Comparison of ENCODE assay signal across 7 mouse cellular contexts in the genomic region with DNA sequence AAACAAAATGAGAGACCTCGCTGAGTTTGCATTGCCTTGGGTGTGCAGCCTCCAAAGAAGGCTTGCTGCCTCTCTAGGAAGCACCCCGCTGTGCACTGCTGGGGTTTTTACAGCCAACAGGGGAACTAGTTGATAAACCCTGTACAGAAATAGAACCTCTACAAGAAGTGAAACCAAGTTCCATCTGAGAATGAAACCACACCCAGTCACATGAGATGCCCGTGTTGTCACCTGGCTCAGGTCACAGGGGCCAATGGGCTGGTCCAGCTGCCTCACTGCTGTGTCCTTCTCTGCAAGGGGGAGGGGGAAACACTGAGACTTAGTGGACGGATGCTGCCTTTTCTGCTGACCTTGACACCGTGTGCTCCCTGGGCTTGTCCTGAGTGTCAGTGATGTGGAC. TPM values are rescaled to one million over a fixed set of nuclear protein-coding genes. Genes with fewer than 3 reads are reported as not detected.
DNase-seq lines count a peak whose midpoint lies in the region; ATAC-seq and TF ChIP-seq lines count a peak whose summit lies in the region.

No protein-coding gene starts in this region.

- peak; percentile 80 to 84 for DNase-seq in B cell, adult 2 months
- DNase-seq in R1 (ENCODE audit: low read depth, low spot score), result peak; percentile 64
- no peak for DNase-seq in midbrain, postnatal 0 days (ENCODE audit: low spot score)
- DNase-seq in gastrocnemius, adult 2 months, result no peak
- DNase-seq in right cerebral cortex, postnatal 4 days, result no peak

- no peaks in the 10 kb centered on the region for H3K9me3 ChIP-seq in heart, embryonic 15.5 days (replicated peaks)
- no peaks in the 10 kb centered on the region for H3K9me3 ChIP-seq in midbrain, postnatal 0 days (ENCODE audit: low read length)

- H3K9ac ChIP-seq in heart, embryonic 15.5 days, result no peak overlapping the region
- no peak overlapping the region for H3K9ac ChIP-seq in midbrain, postnatal 0 days (replicated peaks; ENCODE audit: low read length, poor library complexity, severe bottlenecking)

- ATAC-seq in heart, embryonic 15.5 days (replicated peaks; ENCODE audit: insufficient number of reproducible peaks, insufficient read depth, low FRiP score, low read depth), result peak; percentile 66
- ATAC-seq in monocyte, adult 5-6 weeks (replicated peaks; ENCODE audit: insufficient number of reproducible peaks, low FRiP score, low TSS enrichment, poor library complexity, severe bottlenecking), result peak; percentile 88
- no peak for ATAC-seq in midbrain, postnatal 0 days (ENCODE audit: low FRiP score)

- H3K36me3 ChIP-seq in heart, embryonic 15.5 days, result no peaks in the 10 kb centered on the region
- no peaks in the 10 kb centered on the region for H3K36me3 ChIP-seq in midbrain, postnatal 0 days (ENCODE audit: insufficient read depth, low read length)

- H3K27me3 ChIP-seq in heart, embryonic 15.5 days, result no peaks in the 10 kb centered on the region
- H3K27me3 ChIP-seq in midbrain, postnatal 0 days (ENCODE audit: insufficient read depth, low read length), result no peaks in the 10 kb centered on the region

- WGBS in heart, embryonic 15.5 days, result 40% methylated on average over 5 of the region's 5 CpGs
- WGBS in midbrain, postnatal 0 days, result 71% methylated on average over 5 of the region's 5 CpGs

- H3K4me3 ChIP-seq in heart, embryonic 15.5 days, result peak overlapping the region; percentile 15; the same call in 1 of the 2 replicates
- no peak overlapping the region for H3K4me3 ChIP-seq in midbrain, postnatal 0 days (ENCODE audit: low read depth, low read length)
- H3K4me3 ChIP-seq in gastrocnemius, adult 2 months, result no peak overlapping the region

- no peak for TF ChIP-seq CTCF in midbrain, postnatal 0 days (IDR thresholded peaks at IDR 0.05)
- no peak for TF ChIP-seq CTCF in gastrocnemius, adult 2 months (IDR thresholded peaks at IDR 0.05)

- H3K4me1 ChIP-seq in heart, embryonic 15.5 days (replicated peaks), result peaks cover 30% of the 10 kb centered on the region
- H3K4me1 ChIP-seq in midbrain, postnatal 0 days (ENCODE audit: insufficient read depth, low read length), result no peaks in the 10 kb centered on the region

- peak overlapping the region; percentile 44 for H3K4me2 ChIP-seq in heart, embryonic 15.5 days
- H3K4me2 ChIP-seq in midbrain, postnatal 0 days (ENCODE audit: low read depth, low read length, poor library complexity, severe bottlenecking), result no peak overlapping the region

- intact Hi-C loops in gastrocnemius, adult 2 months (cut with DNase I), result no loop called here

- H3K27ac ChIP-seq in heart, embryonic 15.5 days, result peak overlapping the region; percentile 80
- H3K27ac ChIP-seq in midbrain, postnatal 0 days (ENCODE audit: low read depth, low read length), result no peak overlapping the region
- H3K27ac ChIP-seq in gastrocnemius, adult 2 months, result no peak overlapping the region

RNA-seq across cellular contexts. Expression of a gene that starts 30.5 kb away (rescaled TPM):
- polyA plus RNA-seq in heart, embryonic 15.5 days (2015; fragmentation: Nextera tagmentation; extraction: Ambion mirVana), result 84.4 and 110 TPM in 2 replicates
- 129 to 196 TPM (median 150 TPM) in 3 replicates for total RNA-seq in monocyte, adult 5-6 weeks (2017)
- total RNA-seq in midbrain, postnatal 0 days (2014; rRNA removed), result 15.6 and 22.8 TPM in 2 replicates
- 75.9 and 78.4 TPM in 2 replicates for polyA plus RNA-seq in midbrain, postnatal 0 days (2015; fragmentation: Nextera tagmentation; extraction: Ambion mirVana)
- 10 to 100 TPM; 64.1 to 74.4 TPM for total RNA-seq in gastrocnemius, adult 2 months (2021)

Comparison
In these comparisons a context has a peak if more than half of its experiments do, and no peak if none do; other contexts are left out.
1. DNase-seq: peak in B cell, adult 2 months (2 of 2) and R1 (single experiment); none in midbrain, postnatal 0 days (single experiment), gastrocnemius, adult 2 months (single experiment) and right cerebral cortex, postnatal 4 days (single experiment).